Mouse (Mus musculus): ENCODE results near the gene Psmb5. TPM values are rescaled to one million over a fixed set of nuclear protein-coding genes. Genes with fewer than 3 reads are reported as not detected.

Psmb5 gene
- polyA plus RNA-seq, 1 experiment from 2014 or later = 387 TPM

GRCm38 (mm10) chr14:54609962-54610361 is 7.9 kb downstream of the Psmb5 start:
- peak; percentile 43 for DNase-seq (ENCODE audit: low spot score)
- Histone ChIP-seq H3K4me3 (replicated peaks; ENCODE audit: low read depth, low read length) (no peak overlapping the region), H3K27me3 (ENCODE audit: insufficient read depth, low read length) (no peaks in the 10 kb centered on the region), H3K9me3 (replicated peaks; ENCODE audit: low read length) (no peaks in the 10 kb centered on the region), H3K4me2 (ENCODE audit: low read length) (no peak overlapping the region), H3K9ac (ENCODE audit: low read depth, low read length) (no peak overlapping the region), H3K36me3 (ENCODE audit: insufficient read depth, low read length) (peaks cover 10% of the 10 kb centered on the region), H3K4me1 (replicated peaks; ENCODE audit: insufficient read depth, low read length) (0 out of 2 replicates have a peak, but pooled peaks cover 2% of the 10 kb centered on the region), H3K27ac (no peak overlapping the region)
- ATAC-seq (replicated peaks; ENCODE audit: low FRiP score, low read depth) = no peak
- 78% methylated on average over 4 of the region's 4 CpGs for WGBS
- TF ChIP-seq CTCF (IDR thresholded peaks at IDR 0.05; ENCODE audit: low read depth) = peak; percentile 69

GRCm38 (mm10) chr14:54609245-54609644 is 8.6 kb downstream of the Psmb5 start:
- H3K9me3 ChIP-seq (replicated peaks; ENCODE audit: low read length) = no peaks in the 10 kb centered on the region
- ATAC-seq (replicated peaks; ENCODE audit: low FRiP score, low read depth) (no peak), DNase-seq (ENCODE audit: low spot score) (no peak)
- WGBS = 55% methylated on average over 4 of the region's 4 CpGs
- no peak overlapping the region for H3K27ac ChIP-seq
- H3K36me3 ChIP-seq (ENCODE audit: insufficient read depth, low read length) = peaks cover 7% of the 10 kb centered on the region; the same call in 1 of the 2 replicates
- H3K4me1 ChIP-seq (replicated peaks; ENCODE audit: insufficient read depth, low read length) = 0 out of 2 replicates have a peak, but pooled peaks cover 2% of the 10 kb centered on the region
- H3K4me2 ChIP-seq (ENCODE audit: low read length) = no peak overlapping the region
- H3K27me3 ChIP-seq (ENCODE audit: insufficient read depth, low read length) = no peaks in the 10 kb centered on the region
- no peak for TF ChIP-seq CTCF (IDR thresholded peaks at IDR 0.05; ENCODE audit: low read depth)
- H3K4me3 ChIP-seq (replicated peaks; ENCODE audit: low read depth, low read length) = no peak overlapping the region
- no peak overlapping the region for H3K9ac ChIP-seq (ENCODE audit: low read depth, low read length)

- Histone ChIP-seq H3K4me3 (replicated peaks; ENCODE audit: low read depth, low read length) (no peak overlapping the region), H3K27ac (no peak overlapping the region), H3K4me2 (ENCODE audit: low read length) (no peak overlapping the region), H3K9me3 (replicated peaks; ENCODE audit: low read length) (no peaks in the 10 kb centered on the region), H3K36me3 (ENCODE audit: insufficient read depth, low read length) (no peaks in the 10 kb centered on the region), H3K27me3 (ENCODE audit: insufficient read depth, low read length) (no peaks in the 10 kb centered on the region), H3K4me1 (replicated peaks; ENCODE audit: insufficient read depth, low read length) (0 out of 2 replicates have a peak, but pooled peaks cover 5% of the 10 kb centered on the region), H3K9ac (ENCODE audit: low read depth, low read length) (no peak overlapping the region)
- no peak for TF ChIP-seq CTCF (IDR thresholded peaks at IDR 0.05; ENCODE audit: low read depth)
- no peak for ATAC-seq (replicated peaks; ENCODE audit: low FRiP score, low read depth)
- no peak for DNase-seq (ENCODE audit: low spot score)
- 51% methylated on average over 8 of the region's 8 CpGs for WGBS
These were observed 10.6 kb downstream of the Psmb5 start for GRCm38 (mm10) chr14:54607226-54607625.

DNA sequence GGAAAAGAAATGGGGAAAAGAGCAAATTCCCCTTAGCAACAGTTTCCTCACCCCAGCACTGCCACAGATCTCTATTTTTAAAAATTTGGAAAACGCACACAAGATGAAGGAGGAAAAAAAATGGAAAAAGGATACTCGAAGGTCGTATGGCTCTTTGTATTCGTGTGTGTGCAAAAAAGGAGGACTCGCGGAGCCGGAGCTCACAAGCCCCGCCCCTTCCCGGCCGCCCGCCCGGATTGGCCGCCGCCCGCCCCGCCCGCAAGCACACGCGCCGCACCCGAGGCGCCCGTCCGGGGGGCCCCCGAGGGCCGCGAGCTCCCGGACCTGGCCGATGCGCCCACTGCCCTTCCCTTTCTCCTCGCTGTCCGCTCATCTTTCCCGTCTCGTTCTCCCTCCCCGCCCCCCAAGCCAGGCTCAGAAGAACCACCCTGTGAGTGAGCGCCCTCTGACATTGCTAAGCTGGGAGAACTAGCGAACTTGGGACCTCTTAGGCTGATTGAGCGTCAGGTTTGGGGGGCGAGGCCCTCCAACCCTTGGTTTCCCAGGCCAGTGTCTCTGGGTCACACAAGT is 12.0 kb downstream of the Psmb5 start, which contains the start of gene 4931414P19Rik:
4931414P19Rik (minus strand) TSS at position 242 of the 570 bp plus-strand sequence.
- no peak for TF ChIP-seq CTCF (IDR thresholded peaks at IDR 0.05; ENCODE audit: low read depth)
- DNase-seq (ENCODE audit: low spot score) = peak; percentile 91
- WGBS = under 1% methylated on average over 35 of the region's 39 CpGs
- H3K9me3 ChIP-seq (replicated peaks; ENCODE audit: low read length) = no peaks in the 10 kb centered on the region
- peak; percentile 67 for ATAC-seq (replicated peaks; ENCODE audit: low FRiP score, low read depth)
- H3K36me3 ChIP-seq (ENCODE audit: insufficient read depth, low read length) = no peaks in the 10 kb centered on the region
- peak within 1 kb of the TSS; percentile 71 for H3K27ac ChIP-seq
- no peaks in the 10 kb centered on the region for H3K27me3 ChIP-seq (ENCODE audit: insufficient read depth, low read length)
- H3K9ac ChIP-seq (ENCODE audit: low read depth, low read length) = peak within 1 kb of the TSS; percentile 50
- peak within 1 kb of the TSS; percentile 55 for H3K4me2 ChIP-seq (ENCODE audit: low read length)
- peak within 1 kb of the TSS; percentile 34 for H3K4me3 ChIP-seq (replicated peaks; ENCODE audit: low read depth, low read length)
- 0 out of 2 replicates have a peak, but pooled peaks cover 5% of the 10 kb centered on the region for H3K4me1 ChIP-seq (replicated peaks; ENCODE audit: insufficient read depth, low read length)

DNA sequence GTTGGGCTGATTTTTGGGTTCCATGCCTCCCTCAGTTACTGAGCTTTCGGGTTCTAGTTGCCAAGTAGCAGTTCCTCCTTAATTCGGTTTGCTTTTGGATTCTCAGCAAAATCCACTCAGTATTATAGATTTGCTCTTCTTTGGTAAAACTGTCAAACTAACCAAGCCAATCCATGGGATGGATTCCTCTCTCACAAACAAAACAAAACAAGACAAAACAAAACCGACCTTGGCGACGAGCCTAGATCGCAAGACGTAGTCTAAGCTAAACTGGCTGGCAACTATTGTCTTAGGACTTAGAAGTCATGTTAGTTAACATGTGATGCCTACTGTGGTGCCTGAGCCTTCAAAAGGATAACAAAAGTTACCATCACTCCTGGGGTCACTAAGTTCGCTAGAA is 14.1 kb downstream of the Psmb5 start:
- 88% methylated on average over 8 of the region's 8 CpGs for WGBS
- no peak for TF ChIP-seq CTCF (IDR thresholded peaks at IDR 0.05; ENCODE audit: low read depth)
- no peaks in the 10 kb centered on the region for H3K9me3 ChIP-seq (replicated peaks; ENCODE audit: low read length)
- H3K27ac ChIP-seq = peak overlapping the region; percentile 94
- H3K36me3 ChIP-seq (ENCODE audit: insufficient read depth, low read length) = 0 out of 2 replicates have a peak, but pooled peaks cover 4% of the 10 kb centered on the region
- peak overlapping the region; percentile 47; the same call in 1 of the 2 replicates for H3K4me2 ChIP-seq (ENCODE audit: low read length)
- ATAC-seq (replicated peaks; ENCODE audit: low FRiP score, low read depth) (no peak), DNase-seq (ENCODE audit: low spot score) (no peak)
- H3K27me3 ChIP-seq (ENCODE audit: insufficient read depth, low read length) = no peaks in the 10 kb centered on the region
- H3K4me1 ChIP-seq (replicated peaks; ENCODE audit: insufficient read depth, low read length) = 0 out of 2 replicates have a peak, but pooled peaks cover 5% of the 10 kb centered on the region
- H3K4me3 ChIP-seq (replicated peaks; ENCODE audit: low read depth, low read length) = peak overlapping the region; percentile 52; the same call in 1 of the 2 replicates
- H3K9ac ChIP-seq (ENCODE audit: low read depth, low read length) = no peak overlapping the region

GRCm38 (mm10) chr14:54603038-54603654 is 14.7 kb downstream of the Psmb5 start:
- DNase-seq (ENCODE audit: low spot score) (peak; percentile 99), ATAC-seq (replicated peaks; ENCODE audit: low FRiP score, low read depth) (peak; percentile 99)
- peak overlapping the region; percentile 80 for H3K9ac ChIP-seq (ENCODE audit: low read depth, low read length)
- TF ChIP-seq CTCF (IDR thresholded peaks at IDR 0.05; ENCODE audit: low read depth) = no peak; the same call in 1 of the 2 replicates
- H3K4me3 ChIP-seq (replicated peaks; ENCODE audit: low read depth, low read length) = peak overlapping the region; percentile 52
- peak overlapping the region; percentile 47 for H3K4me2 ChIP-seq (ENCODE audit: low read length)
- H3K27ac ChIP-seq = peak overlapping the region; percentile 94
- 0 out of 2 replicates have a peak, but pooled peaks cover 5% of the 10 kb centered on the region for H3K4me1 ChIP-seq (replicated peaks; ENCODE audit: insufficient read depth, low read length)
- 0 out of 2 replicates have a peak, but pooled peaks cover 4% of the 10 kb centered on the region for H3K36me3 ChIP-seq (ENCODE audit: insufficient read depth, low read length)
- no peaks in the 10 kb centered on the region for H3K9me3 ChIP-seq (replicated peaks; ENCODE audit: low read length)
- no peaks in the 10 kb centered on the region for H3K27me3 ChIP-seq (ENCODE audit: insufficient read depth, low read length)
- under 1% methylated on average over 46 of the region's 46 CpGs for WGBS
